Mouse (Mus musculus): ENCODE results near the gene Olfr141. TPM values are rescaled to one million over a fixed set of nuclear protein-coding genes. Genes with fewer than 3 reads are reported as not detected.

The Olfr141 gene
- not detected in 2 replicates for polyA plus RNA-seq (2015; fragmentation: Nextera tagmentation; extraction: Ambion mirVana)

DNA sequence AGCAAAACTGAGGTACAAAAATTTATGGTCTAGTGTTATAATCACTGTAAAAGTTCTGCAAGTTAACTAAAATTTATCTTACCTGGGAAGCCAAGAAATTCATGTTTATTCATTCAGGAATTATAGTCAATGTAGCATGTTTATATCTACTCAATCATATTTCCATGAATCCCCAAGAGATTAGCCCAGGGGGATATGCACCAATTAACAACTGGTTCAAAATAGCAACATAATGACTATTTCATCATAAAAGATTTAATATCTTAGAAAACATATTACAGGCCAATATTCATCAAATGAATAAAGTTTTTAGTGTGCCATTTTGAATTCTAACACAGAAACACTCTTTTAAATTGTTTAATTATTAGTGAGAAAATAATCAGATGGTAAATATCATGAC, at the start of gene Olfr141:
TSS of gene Olfr141 (minus strand) at position 101 of the 400 bp plus-strand sequence.
- H3K36me3 ChIP-seq = no peaks in the 10 kb centered on the region
- H3K9ac ChIP-seq = no peak within 1 kb of the TSS
- H3K27me3 ChIP-seq (replicated peaks) = no peaks in the 10 kb centered on the region
- H3K4me1 ChIP-seq = no peaks in the 10 kb centered on the region
- H3K27ac ChIP-seq = no peak within 1 kb of the TSS
- no peak for ATAC-seq (ENCODE audit: insufficient read depth, low FRiP score, low read depth)
- H3K4me2 ChIP-seq = no peak within 1 kb of the TSS
- H3K9me3 ChIP-seq = no peaks in the 10 kb centered on the region
- H3K4me3 ChIP-seq (replicated peaks) = no peak within 1 kb of the TSS

DNA sequence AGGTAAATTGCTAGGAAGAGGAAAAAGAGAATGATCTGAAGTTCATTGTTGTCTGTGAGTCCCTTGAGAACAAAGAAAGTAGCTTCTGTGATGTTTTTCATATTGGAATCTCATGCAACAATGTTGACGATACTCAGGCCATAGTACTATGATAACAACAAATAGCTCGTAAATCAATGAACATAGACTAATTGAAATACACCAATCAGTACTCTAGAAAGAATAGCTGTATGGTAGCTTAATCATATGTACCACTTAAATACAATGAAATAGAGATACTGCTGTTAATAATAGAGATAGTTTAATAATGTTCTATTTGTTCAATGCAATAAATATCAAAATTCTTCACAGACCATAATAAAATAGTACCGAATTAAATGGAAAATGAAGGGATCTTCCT, 41.8 kb upstream of the Olfr141 start, which contains the start of gene Olfr1095:
TSS of gene Olfr1095 (minus strand) at position 101 of the 400 bp plus-strand sequence.
- Histone ChIP-seq H3K9ac (no peak within 1 kb of the TSS), H3K9me3 (no peaks in the 10 kb centered on the region), H3K36me3 (no peaks in the 10 kb centered on the region), H3K27ac (no peak within 1 kb of the TSS), H3K4me3 (replicated peaks) (no peak within 1 kb of the TSS), H3K4me1 (no peaks in the 10 kb centered on the region), H3K27me3 (replicated peaks) (no peaks in the 10 kb centered on the region), H3K4me2 (no peak within 1 kb of the TSS)
- ATAC-seq (ENCODE audit: insufficient read depth, low FRiP score, low read depth) = no peak
- WGBS = 87% methylated on average over 3 of the region's 3 CpGs

DNA sequence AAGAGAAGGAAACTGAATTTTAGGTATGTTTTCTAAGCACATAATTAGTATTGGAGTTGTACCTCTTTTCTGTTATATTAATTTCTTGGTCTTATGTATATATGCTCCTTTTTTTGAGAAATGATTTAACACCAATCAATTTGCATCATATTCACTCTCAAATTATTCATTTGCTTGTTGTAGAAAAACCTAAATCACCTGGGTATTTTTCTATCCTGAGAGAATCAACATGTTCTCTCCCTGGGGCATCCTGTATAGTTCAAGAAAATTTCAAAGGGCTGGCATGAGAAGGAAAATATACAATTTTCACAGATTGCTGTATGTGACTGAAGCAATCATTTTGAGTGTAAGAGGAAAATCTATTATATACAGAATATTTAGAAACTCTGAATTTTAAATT, 14.5 kb upstream of the Olfr141 start, which contains the start of gene Olfr1094:
TSS of gene Olfr1094 (plus strand) at position 301 of the 400 bp plus-strand sequence.
- Histone ChIP-seq H3K4me2 (no peak within 1 kb of the TSS), H3K9me3 (no peaks in the 10 kb centered on the region), H3K27me3 (replicated peaks) (no peaks in the 10 kb centered on the region), H3K4me3 (replicated peaks) (no peak within 1 kb of the TSS), H3K9ac (no peak within 1 kb of the TSS), H3K36me3 (no peaks in the 10 kb centered on the region), H3K27ac (no peak within 1 kb of the TSS), H3K4me1 (no peaks in the 10 kb centered on the region)
- no peak for ATAC-seq (ENCODE audit: insufficient read depth, low FRiP score, low read depth)

DNA sequence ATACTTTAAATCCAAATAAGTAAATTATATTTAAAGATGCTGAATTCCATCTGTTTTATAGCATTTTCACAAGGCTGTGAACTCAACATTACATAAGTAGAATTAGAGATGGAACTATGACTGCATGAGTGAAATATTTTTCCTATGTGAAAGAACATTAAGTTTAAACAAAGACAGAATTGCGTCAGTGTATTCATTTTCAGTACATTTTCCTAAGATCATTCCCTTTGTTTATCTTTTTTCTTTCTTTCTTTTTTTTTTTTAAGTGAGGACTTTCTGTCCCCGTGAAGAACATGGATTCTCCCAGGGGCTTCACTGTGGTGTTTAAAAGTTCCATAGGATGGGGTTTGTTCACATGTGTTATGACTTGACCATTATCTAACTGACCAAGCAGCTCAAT, 27.6 kb downstream of the Olfr141 start, which contains the start of gene Olfr1093:
TSS of gene Olfr1093 (plus strand) at position 301 of the 400 bp plus-strand sequence.
- Histone ChIP-seq H3K9ac (no peak within 1 kb of the TSS), H3K36me3 (no peaks in the 10 kb centered on the region), H3K9me3 (no peaks in the 10 kb centered on the region), H3K4me2 (no peak within 1 kb of the TSS), H3K27me3 (replicated peaks) (no peaks in the 10 kb centered on the region), H3K4me3 (replicated peaks) (no peak within 1 kb of the TSS), H3K4me1 (no peaks in the 10 kb centered on the region), H3K27ac (no peak within 1 kb of the TSS)
- no peak for ATAC-seq (ENCODE audit: insufficient read depth, low FRiP score, low read depth)
- 69% methylated on average over 2 of the region's 2 CpGs for WGBS

DNA sequence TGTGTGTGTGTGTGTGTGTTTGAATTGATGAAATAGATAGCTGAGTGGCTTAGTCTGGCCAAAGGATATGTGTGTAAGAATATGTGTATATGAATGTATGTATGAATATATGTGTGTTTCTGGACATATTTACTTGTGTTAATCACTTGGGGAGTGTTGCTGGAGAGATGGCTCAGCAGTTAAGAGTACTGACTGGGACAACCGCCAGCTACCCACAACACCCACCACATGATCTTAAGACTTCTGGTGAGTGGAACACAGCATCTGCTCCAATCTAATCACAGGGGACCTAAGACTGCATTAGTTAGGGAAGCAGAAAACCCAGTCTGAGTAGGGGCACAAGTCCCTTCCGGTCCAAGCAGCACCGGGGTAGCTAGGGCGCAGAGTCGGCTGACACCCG, 48.8 kb downstream of the Olfr141 start:
- ATAC-seq (ENCODE audit: insufficient read depth, low FRiP score, low read depth) = no peak
- no peak overlapping the region for H3K4me3 ChIP-seq (replicated peaks)
- 96% methylated on average over 6 of the region's 6 CpGs for WGBS
- H3K4me1 ChIP-seq = no peaks in the 10 kb centered on the region
- H3K9me3 ChIP-seq = no peaks in the 10 kb centered on the region
- H3K27ac ChIP-seq = no peak overlapping the region
- no peak overlapping the region for H3K4me2 ChIP-seq
- no peaks in the 10 kb centered on the region for H3K27me3 ChIP-seq (replicated peaks)
- no peaks in the 10 kb centered on the region for H3K36me3 ChIP-seq
- H3K9ac ChIP-seq = no peak overlapping the region

DNA sequence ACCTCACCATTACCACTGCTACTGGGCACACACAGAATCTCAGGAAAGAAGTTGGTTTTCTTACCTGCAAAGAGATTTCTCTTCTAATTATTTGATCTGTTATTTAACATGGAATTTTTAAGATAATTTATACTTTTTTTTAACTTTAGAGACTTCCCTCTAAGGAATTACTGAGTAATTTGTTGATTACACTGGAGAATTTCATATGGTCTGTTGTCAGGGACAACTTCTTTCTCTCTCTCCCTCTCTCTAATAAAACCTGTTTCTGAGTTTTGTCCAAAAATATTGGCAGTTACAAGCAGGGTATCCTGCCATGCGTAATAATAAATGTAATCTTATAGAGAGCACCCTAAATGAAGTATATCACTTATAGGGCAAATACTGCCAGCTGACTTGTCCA, 50.9 kb downstream of the Olfr141 start, which contains the start of gene Olfr1090:
TSS of gene Olfr1090 (minus strand) at position 101 of the 400 bp plus-strand sequence.
- 95% methylated on average over 1 of the region's 1 CpGs for WGBS
- Histone ChIP-seq H3K9me3 (no peaks in the 10 kb centered on the region), H3K4me3 (replicated peaks) (no peak within 1 kb of the TSS), H3K36me3 (no peaks in the 10 kb centered on the region), H3K4me2 (no peak within 1 kb of the TSS), H3K4me1 (no peaks in the 10 kb centered on the region), H3K27ac (no peak within 1 kb of the TSS), H3K9ac (no peak within 1 kb of the TSS), H3K27me3 (replicated peaks) (no peaks in the 10 kb centered on the region)
- ATAC-seq (ENCODE audit: insufficient read depth, low FRiP score, low read depth) = no peak

Other genes starting within 250 kb of the Olfr141 start
- not detected in 2 replicates for gene Olfr1082, start 211.1 kb downstream of the Olfr141 start, polyA plus RNA-seq (2015; fragmentation: Nextera tagmentation; extraction: Ambion mirVana)
- not detected in 2 replicates for gene Olfr1084, start 170.3 kb downstream of the Olfr141 start, polyA plus RNA-seq (2015; fragmentation: Nextera tagmentation; extraction: Ambion mirVana)
- gene Olfr1085, start 148.0 kb downstream of the Olfr141 start, polyA plus RNA-seq (2015; fragmentation: Nextera tagmentation; extraction: Ambion mirVana) = not detected in 2 replicates
- not detected in 2 replicates for gene Olfr1086, start 129.9 kb downstream of the Olfr141 start, polyA plus RNA-seq (2015; fragmentation: Nextera tagmentation; extraction: Ambion mirVana)
- not detected in 2 replicates for gene Olfr1087, start 111.6 kb downstream of the Olfr141 start, polyA plus RNA-seq (2015; fragmentation: Nextera tagmentation; extraction: Ambion mirVana)
- not detected in 2 replicates for gene Olfr1089, start 76.3 kb downstream of the Olfr141 start, polyA plus RNA-seq (2015; fragmentation: Nextera tagmentation; extraction: Ambion mirVana)
- gene Olfr1090, start 51.0 kb downstream of the Olfr141 start, polyA plus RNA-seq (2015; fragmentation: Nextera tagmentation; extraction: Ambion mirVana) = not detected in 2 replicates
- not detected in 2 replicates for gene Olfr1093, start 27.5 kb downstream of the Olfr141 start, polyA plus RNA-seq (2015; fragmentation: Nextera tagmentation; extraction: Ambion mirVana)
- not detected in 2 replicates for gene Olfr1094, start 14.6 kb upstream of the Olfr141 start, polyA plus RNA-seq (2015; fragmentation: Nextera tagmentation; extraction: Ambion mirVana)
- not detected in 2 replicates for gene Olfr1095, start 41.7 kb upstream of the Olfr141 start, polyA plus RNA-seq (2015; fragmentation: Nextera tagmentation; extraction: Ambion mirVana)
- gene Gm13723, start 64.8 kb upstream of the Olfr141 start, polyA plus RNA-seq (2015; fragmentation: Nextera tagmentation; extraction: Ambion mirVana) = not detected in 2 replicates
- gene Olfr1097, start 82.2 kb upstream of the Olfr141 start, polyA plus RNA-seq (2015; fragmentation: Nextera tagmentation; extraction: Ambion mirVana) = not detected in 2 replicates
- gene Olfr1098, start 114.5 kb upstream of the Olfr141 start, polyA plus RNA-seq (2015; fragmentation: Nextera tagmentation; extraction: Ambion mirVana) = not detected in 2 replicates
- not detected in 2 replicates for gene Olfr1099, start 150.7 kb upstream of the Olfr141 start, polyA plus RNA-seq (2015; fragmentation: Nextera tagmentation; extraction: Ambion mirVana)
- gene Olfr1100, start 169.9 kb upstream of the Olfr141 start, polyA plus RNA-seq (2015; fragmentation: Nextera tagmentation; extraction: Ambion mirVana) = not detected in 2 replicates
- not detected in 2 replicates for gene Olfr1101, start 181.2 kb upstream of the Olfr141 start, polyA plus RNA-seq (2015; fragmentation: Nextera tagmentation; extraction: Ambion mirVana)
- gene Olfr1102, start 188.4 kb upstream of the Olfr141 start, polyA plus RNA-seq (2015; fragmentation: Nextera tagmentation; extraction: Ambion mirVana) = not detected in 2 replicates
- gene Olfr1104, start 217.1 kb upstream of the Olfr141 start, polyA plus RNA-seq (2015; fragmentation: Nextera tagmentation; extraction: Ambion mirVana) = not detected in 2 replicates
- gene Olfr1105, start 226.5 kb upstream of the Olfr141 start, polyA plus RNA-seq (2015; fragmentation: Nextera tagmentation; extraction: Ambion mirVana) = not detected in 2 replicates
- gene Olfr1106, start 242.3 kb upstream of the Olfr141 start, polyA plus RNA-seq (2015; fragmentation: Nextera tagmentation; extraction: Ambion mirVana) = not detected in 2 replicates